Mouse (Mus musculus): ENCODE data around the gene Anapc15-ps.

Gene Anapc15-ps

GRCm38 (mm10) chr10:95627381-95627780 lies 45.9 kb downstream of the Anapc15-ps start:
- DNase-seq: no peak

- no peak for DNase-seq
Observed at GRCm38 (mm10) chr10:95625300-95625699, 48.0 kb downstream of the Anapc15-ps start.

DNA sequence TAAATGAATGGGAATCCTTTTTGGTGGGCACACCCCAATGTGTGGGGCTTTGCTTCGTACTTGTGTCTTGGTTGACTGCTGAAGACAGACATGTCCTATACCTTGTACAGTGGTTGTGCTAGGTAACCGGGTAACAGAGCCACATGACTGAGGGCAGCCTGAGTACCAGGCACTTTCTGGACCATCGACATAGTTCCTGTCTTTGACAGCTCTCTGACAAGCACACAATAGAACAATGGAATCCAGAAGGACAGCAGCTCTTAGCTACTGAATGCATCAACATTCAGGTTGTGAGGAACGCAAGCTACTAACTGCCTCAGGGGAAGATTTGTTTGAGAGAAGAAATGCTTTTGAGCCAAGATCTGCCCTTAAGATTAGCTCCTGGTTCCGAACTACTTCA lies 49.2 kb downstream of the Anapc15-ps start:
- DNase-seq: no peak

GRCm38 (mm10) chr10:95623518-95623905 lies 49.7 kb downstream of the Anapc15-ps start:
- no peak for DNase-seq
